Mouse (Mus musculus): Measurements from ENCODE around the gene Ncoa5.

- TF ChIP-seq CTCF (IDR thresholded peaks at IDR 0.05; ENCODE audit: low read depth, low read length) (no peak), GATA1 (IDR thresholded peaks at IDR 0.05; ENCODE audit: borderline replicate concordance, low read length) (no peak), GATA2 (IDR thresholded peaks at IDR 0.05; ENCODE audit: borderline replicate concordance, low read depth, low read length) (no peak), TAL1 (conservative IDR thresholded peaks at IDR 0.05; ENCODE audit: low read depth, low read length) (no peak), POLR2AphosphoS5 (IDR thresholded peaks at IDR 0.05; ENCODE audit: insufficient replicate concordance, low read depth, low read length) (no peak)
Measured at GRCm38 (mm10) chr2:164975611-164976010, 59.1 kb downstream of the Ncoa5 start.

Data from G1E (cell line).